ENCODE assay signal across 12 mouse cellular contexts in genomic region chr4:7666935-7667594, GRCm38 (mm10).
DNase-seq lines count a peak whose midpoint lies in the region; ATAC-seq lines count a peak whose summit lies in the region.
"Had no signal": no experiment of that assay in that cellular context is flagged by ENCODE, and none has a peak within 500 bp of the region (broad histone marks: within the 10 kb centered on the region; RNA-seq: fewer than 3 reads in every experiment).

No protein-coding gene starts in this region.

- H3K4me2 ChIP-seq in hindbrain, embryonic 11.5 days (replicated peaks; ENCODE audit: low read depth, low read length), result no peak overlapping the region
- no peak overlapping the region; the same call in 1 of the 2 replicates for H3K4me2 ChIP-seq in hindbrain, embryonic 16.5 days (ENCODE audit: low read length)
- no peak overlapping the region for H3K4me2 ChIP-seq in neural tube, embryonic 11.5 days (ENCODE audit: low read depth)
- no peak overlapping the region for H3K4me2 ChIP-seq in neural tube, embryonic 15.5 days
- H3K4me2 ChIP-seq in embryonic facial prominence, embryonic 15.5 days (replicated peaks), result peak overlapping the region; percentile 9; the same call in 1 of the 2 replicates
- peak overlapping the region; percentile 34; the same call in 1 of the 2 replicates for H3K4me2 ChIP-seq in stomach, embryonic 16.5 days (ENCODE audit: low read depth, low read length)

- WGBS in hindbrain, embryonic 11.5 days, result 74% methylated on average over 7 of the region's 7 CpGs
- 67% methylated on average over 7 of the region's 7 CpGs for WGBS in hindbrain, embryonic 16.5 days
- WGBS in neural tube, embryonic 11.5 days, result 75% methylated on average over 7 of the region's 7 CpGs
- 58% methylated on average over 7 of the region's 7 CpGs for WGBS in neural tube, embryonic 15.5 days
- WGBS in embryonic facial prominence, embryonic 15.5 days, result 29% methylated on average over 7 of the region's 7 CpGs
- whole genome bisulfite sequencing in stomach, embryonic 16.5 days, result 35% methylated on average over 7 of the region's 7 CpGs

- H3K4me1 ChIP-seq in hindbrain, embryonic 11.5 days (replicated peaks; ENCODE audit: control insufficient read depth, insufficient read depth, low read length), result no peaks in the 10 kb centered on the region
- no peaks in the 10 kb centered on the region for H3K4me1 ChIP-seq in hindbrain, embryonic 16.5 days (ENCODE audit: control insufficient read depth, insufficient read depth, low read depth, low read length)
- no peaks in the 10 kb centered on the region for H3K4me1 ChIP-seq in neural tube, embryonic 11.5 days (ENCODE audit: control insufficient read depth, insufficient read depth, low read length)
- no peaks in the 10 kb centered on the region for H3K4me1 ChIP-seq in neural tube, embryonic 15.5 days
- H3K4me1 ChIP-seq in embryonic facial prominence, embryonic 15.5 days, result 0 out of 2 replicates have a peak, but pooled peaks cover 6% of the 10 kb centered on the region
- H3K4me1 ChIP-seq in stomach, embryonic 16.5 days (ENCODE audit: control insufficient read depth, insufficient read depth, low read length), result peaks cover 3% of the 10 kb centered on the region; the same call in 1 of the 2 replicates

- no peak overlapping the region for H3K27ac ChIP-seq in hindbrain, embryonic 11.5 days (ENCODE audit: low read depth, low read length)
- H3K27ac ChIP-seq in hindbrain, embryonic 16.5 days (ENCODE audit: low read depth, low read length), result no peak overlapping the region
- H3K27ac ChIP-seq in neural tube, embryonic 11.5 days (ENCODE audit: low read depth, low read length), result no peak overlapping the region
- H3K27ac ChIP-seq in neural tube, embryonic 15.5 days (replicated peaks), result no peak overlapping the region
- H3K27ac ChIP-seq in embryonic facial prominence, embryonic 15.5 days (replicated peaks), result peak overlapping the region; percentile 48
- peak overlapping the region; percentile 21; the same call in 1 of the 2 replicates for H3K27ac ChIP-seq in stomach, embryonic 16.5 days (ENCODE audit: low read length)
- H3K27ac ChIP-seq: heart, adult 2 months; macrophage had no signal

- H3K9ac ChIP-seq in hindbrain, embryonic 11.5 days (ENCODE audit: low read depth, low read length), result no peak overlapping the region
- H3K9ac ChIP-seq in hindbrain, embryonic 16.5 days (ENCODE audit: low read depth, low read length), result no peak overlapping the region
- H3K9ac ChIP-seq in neural tube, embryonic 11.5 days (ENCODE audit: low read length), result no peak overlapping the region
- no peak overlapping the region for H3K9ac ChIP-seq in neural tube, embryonic 15.5 days (replicated peaks)
- no peak overlapping the region for H3K9ac ChIP-seq in embryonic facial prominence, embryonic 15.5 days
- H3K9ac ChIP-seq in stomach, embryonic 16.5 days (ENCODE audit: low read length), result no peak overlapping the region

- no peaks in the 10 kb centered on the region for H3K27me3 ChIP-seq in hindbrain, embryonic 11.5 days (ENCODE audit: control insufficient read depth, insufficient read depth, low read length)
- H3K27me3 ChIP-seq in hindbrain, embryonic 16.5 days (replicated peaks; ENCODE audit: control insufficient read depth, insufficient read depth, low read length), result no peaks in the 10 kb centered on the region
- H3K27me3 ChIP-seq in neural tube, embryonic 11.5 days (ENCODE audit: control insufficient read depth, insufficient read depth, low read length), result no peaks in the 10 kb centered on the region
- no peaks in the 10 kb centered on the region for H3K27me3 ChIP-seq in neural tube, embryonic 15.5 days (replicated peaks)
- no peaks in the 10 kb centered on the region for H3K27me3 ChIP-seq in embryonic facial prominence, embryonic 15.5 days
- no peaks in the 10 kb centered on the region for H3K27me3 ChIP-seq in stomach, embryonic 16.5 days (ENCODE audit: control insufficient read depth, insufficient read depth, low read length)

- 0 out of 2 replicates have a peak, but pooled peaks have one; percentile 38 for ATAC-seq in hindbrain, embryonic 11.5 days (ENCODE audit: low FRiP score)
- ATAC-seq in hindbrain, embryonic 16.5 days, result no peak
- ATAC-seq in neural tube, embryonic 11.5 days (ENCODE audit: insufficient read depth, low FRiP score, low TSS enrichment), result no peak
- ATAC-seq in neural tube, embryonic 15.5 days (ENCODE audit: low FRiP score), result no peak
- peak; percentile 85 for ATAC-seq in embryonic facial prominence, embryonic 15.5 days (ENCODE audit: insufficient number of reproducible peaks, low FRiP score, low TSS enrichment, low read depth)
- ATAC-seq in stomach, embryonic 16.5 days (ENCODE audit: insufficient read depth, low FRiP score), result peak; percentile 80
- ATAC-seq: activated CD4-positive, CD25-positive, alpha-beta regulatory T cell, adult 4 months had no signal

- H3K9me3 ChIP-seq in hindbrain, embryonic 11.5 days (ENCODE audit: control insufficient read depth, low read length), result no peaks in the 10 kb centered on the region
- H3K9me3 ChIP-seq in hindbrain, embryonic 16.5 days (ENCODE audit: control insufficient read depth, low read length), result no peaks in the 10 kb centered on the region
- H3K9me3 ChIP-seq in neural tube, embryonic 11.5 days (ENCODE audit: control insufficient read depth, low read length), result no peaks in the 10 kb centered on the region
- H3K9me3 ChIP-seq in neural tube, embryonic 15.5 days (replicated peaks), result no peaks in the 10 kb centered on the region
- H3K9me3 ChIP-seq in embryonic facial prominence, embryonic 15.5 days (replicated peaks), result no peaks in the 10 kb centered on the region
- H3K9me3 ChIP-seq in stomach, embryonic 16.5 days (replicated peaks; ENCODE audit: control insufficient read depth, low read length), result no peaks in the 10 kb centered on the region

- H3K4me3 ChIP-seq in hindbrain, embryonic 11.5 days (ENCODE audit: low read depth, low read length), result no peak overlapping the region
- H3K4me3 ChIP-seq in hindbrain, embryonic 16.5 days (ENCODE audit: low read length), result no peak overlapping the region
- H3K4me3 ChIP-seq in neural tube, embryonic 11.5 days (ENCODE audit: low read depth, low read length), result no peak overlapping the region
- no peak overlapping the region for H3K4me3 ChIP-seq in neural tube, embryonic 15.5 days (replicated peaks)
- no peak overlapping the region for H3K4me3 ChIP-seq in embryonic facial prominence, embryonic 15.5 days (replicated peaks)
- no peak overlapping the region for H3K4me3 ChIP-seq in stomach, embryonic 16.5 days (replicated peaks; ENCODE audit: low read length)
- H3K4me3 ChIP-seq: heart, adult 2 months had no signal

- no peaks in the 10 kb centered on the region for H3K36me3 ChIP-seq in hindbrain, embryonic 11.5 days (ENCODE audit: control insufficient read depth, insufficient read depth, low read length)
- H3K36me3 ChIP-seq in hindbrain, embryonic 16.5 days (ENCODE audit: control insufficient read depth, insufficient read depth, low read length), result no peaks in the 10 kb centered on the region
- H3K36me3 ChIP-seq in neural tube, embryonic 11.5 days (ENCODE audit: control insufficient read depth, insufficient read depth, low read length), result no peaks in the 10 kb centered on the region
- no peaks in the 10 kb centered on the region for H3K36me3 ChIP-seq in neural tube, embryonic 15.5 days
- H3K36me3 ChIP-seq in embryonic facial prominence, embryonic 15.5 days, result no peaks in the 10 kb centered on the region
- no peaks in the 10 kb centered on the region for H3K36me3 ChIP-seq in stomach, embryonic 16.5 days (ENCODE audit: control insufficient read depth, insufficient read depth, low read length)

- DNase-seq in hindbrain, embryonic 11.5 days (ENCODE audit: low spot score), result peak; percentile 11
- peak; percentile 13 for DNase-seq in neural tube, embryonic 11.5 days (ENCODE audit: low spot score)
- no peak for DNase-seq in adrenal gland, postnatal 4 days (ENCODE audit: low spot score in 2 of 2)
- DNase-seq: heart, adult 2 months; kidney, postnatal 10 days; thymus, postnatal 25 days had no signal

Comparison
In these comparisons a context has a peak if more than half of its experiments do, and no peak if none do; other contexts are left out.
1. ATAC-seq: peak in hindbrain, embryonic 11.5 days (single experiment), embryonic facial prominence, embryonic 15.5 days (single experiment) and stomach, embryonic 16.5 days (single experiment); none in hindbrain, embryonic 16.5 days (single experiment), neural tube, embryonic 11.5 days (single experiment) and neural tube, embryonic 15.5 days (single experiment).
2. DNase-seq: peak in hindbrain, embryonic 11.5 days (single experiment) and neural tube, embryonic 11.5 days (single experiment); none in adrenal gland, postnatal 4 days (0 of 2).
3. H3K27ac ChIP-seq: peak in embryonic facial prominence, embryonic 15.5 days (single experiment) and stomach, embryonic 16.5 days (single experiment); none in hindbrain, embryonic 11.5 days (single experiment), hindbrain, embryonic 16.5 days (single experiment), neural tube, embryonic 11.5 days (single experiment) and neural tube, embryonic 15.5 days (single experiment).
4. H3K4me2 ChIP-seq: peak in embryonic facial prominence, embryonic 15.5 days (single experiment) and stomach, embryonic 16.5 days (single experiment); none in hindbrain, embryonic 11.5 days (single experiment), hindbrain, embryonic 16.5 days (single experiment), neural tube, embryonic 11.5 days (single experiment) and neural tube, embryonic 15.5 days (single experiment).